Mouse (Mus musculus): ENCODE measurements around the gene Zfp418. TPM values are rescaled to one million over a fixed set of nuclear protein-coding genes. Genes with fewer than 3 reads are reported as not detected.
A peak's percentile ranks its signal among the peaks of the same experiment; 100 is the strongest.
"Not testable (repeated sequence)": the region's sequence is repeated elsewhere in the genome, so short reads cannot be mapped to it uniquely, and the experiment has no call there.

The Zfp418 gene
- polyA plus RNA-seq (2016; fragmentation: Nextera tagmentation; extraction: Ambion mirVana): 0.51 and 0.73 TPM in 2 replicates

DNA sequence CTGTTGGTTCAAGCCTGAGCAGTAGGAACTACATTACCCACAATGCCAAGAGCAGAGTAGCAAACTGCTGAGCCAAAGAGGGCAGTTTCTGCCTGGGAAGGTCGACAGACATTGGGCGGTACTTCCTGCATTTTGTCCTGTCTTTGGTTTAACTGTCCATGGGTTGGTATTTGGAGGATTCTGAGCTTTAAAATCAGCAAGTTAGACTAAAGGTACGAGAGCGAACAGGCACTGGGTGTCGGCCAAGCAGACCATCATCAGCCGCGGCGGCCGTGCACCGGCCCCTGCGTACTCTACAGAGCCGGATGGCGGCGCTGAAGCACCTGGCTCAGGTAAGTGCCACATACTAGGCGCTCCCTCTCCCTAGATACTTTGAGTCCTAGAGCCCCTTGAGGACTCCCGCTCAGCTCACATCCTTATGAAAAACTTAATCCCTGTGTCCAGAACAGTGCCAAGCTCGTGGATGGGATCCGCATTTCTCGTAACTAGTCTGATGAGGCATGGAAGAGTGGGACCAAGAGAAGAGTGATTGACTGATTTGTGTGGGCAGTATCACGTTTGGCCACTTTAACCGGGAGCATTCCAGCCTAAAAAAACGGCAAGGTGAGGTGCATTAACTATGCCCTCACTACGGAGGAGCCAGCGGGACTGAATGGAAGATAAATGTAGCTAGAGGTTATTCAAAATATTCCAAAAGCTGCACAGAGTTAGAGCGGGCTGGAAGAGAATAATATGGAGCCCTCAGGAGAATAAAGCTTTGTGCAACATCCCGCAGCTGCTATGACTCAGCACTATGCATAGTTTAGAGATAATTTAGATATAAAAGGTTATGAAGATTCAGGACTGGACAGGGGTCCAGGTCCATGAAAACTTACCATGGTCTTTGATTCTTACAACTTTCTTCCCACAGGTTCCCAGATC, at the start of gene Zfp418:
Gene Zfp418 (plus strand): TSS at position 104 of the 921 bp plus-strand sequence.
- no peaks in the 10 kb centered on the region; the same call in 1 of the 2 replicates for H3K27me3 ChIP-seq (replicated peaks)
- H3K36me3 ChIP-seq: 0 out of 2 replicates have a peak, but pooled peaks cover 5% of the 10 kb centered on the region
- WGBS (ENCODE audit: insufficient replicate concordance): 3% methylated on average over 26 of the region's 26 CpGs
- H3K4me1 ChIP-seq: peaks cover 8% of the 10 kb centered on the region
- H3K9me3 ChIP-seq (replicated peaks): no peaks in the 10 kb centered on the region
- peak within 1 kb of the TSS; percentile 73 for H3K4me2 ChIP-seq
- H3K4me3 ChIP-seq: peak within 1 kb of the TSS; percentile 68
- ATAC-seq: peak; percentile 86
- H3K27ac ChIP-seq: no peak within 1 kb of the TSS
- H3K9ac ChIP-seq: peak within 1 kb of the TSS; percentile 64

DNA sequence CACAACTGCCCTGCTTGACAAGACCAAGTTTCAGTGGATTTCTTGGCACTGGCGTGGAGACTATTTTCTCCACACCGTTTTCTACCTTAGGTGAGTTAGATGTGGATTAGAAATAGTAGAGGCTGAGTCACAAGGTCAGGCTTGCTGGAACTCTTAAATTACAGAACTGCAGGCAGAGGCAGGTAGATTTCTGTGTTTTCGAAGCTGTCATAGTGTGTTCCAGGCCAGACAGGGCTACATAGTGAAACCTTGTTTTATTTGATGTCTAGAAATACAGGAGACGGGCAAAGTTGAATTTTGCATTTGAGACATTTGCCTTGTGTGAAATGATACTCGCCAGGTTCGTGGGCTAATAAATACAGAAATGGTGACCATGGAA, 49.5 kb upstream of the Zfp418 start:
- 38% methylated on average over 6 of the region's 6 CpGs for WGBS (ENCODE audit: insufficient replicate concordance)
- no peaks in the 10 kb centered on the region for H3K27me3 ChIP-seq (replicated peaks)
- peak overlapping the region; percentile 67 for H3K4me3 ChIP-seq
- peaks cover 31% of the 10 kb centered on the region for H3K36me3 ChIP-seq
- H3K9me3 ChIP-seq (replicated peaks): no peaks in the 10 kb centered on the region
- H3K4me2 ChIP-seq: peak overlapping the region; percentile 72
- peak overlapping the region; percentile 63; the same call in 1 of the 2 replicates for H3K9ac ChIP-seq
- H3K4me1 ChIP-seq: peaks cover 14% of the 10 kb centered on the region
- H3K27ac ChIP-seq: no peak overlapping the region
- ATAC-seq: no peak

DNA sequence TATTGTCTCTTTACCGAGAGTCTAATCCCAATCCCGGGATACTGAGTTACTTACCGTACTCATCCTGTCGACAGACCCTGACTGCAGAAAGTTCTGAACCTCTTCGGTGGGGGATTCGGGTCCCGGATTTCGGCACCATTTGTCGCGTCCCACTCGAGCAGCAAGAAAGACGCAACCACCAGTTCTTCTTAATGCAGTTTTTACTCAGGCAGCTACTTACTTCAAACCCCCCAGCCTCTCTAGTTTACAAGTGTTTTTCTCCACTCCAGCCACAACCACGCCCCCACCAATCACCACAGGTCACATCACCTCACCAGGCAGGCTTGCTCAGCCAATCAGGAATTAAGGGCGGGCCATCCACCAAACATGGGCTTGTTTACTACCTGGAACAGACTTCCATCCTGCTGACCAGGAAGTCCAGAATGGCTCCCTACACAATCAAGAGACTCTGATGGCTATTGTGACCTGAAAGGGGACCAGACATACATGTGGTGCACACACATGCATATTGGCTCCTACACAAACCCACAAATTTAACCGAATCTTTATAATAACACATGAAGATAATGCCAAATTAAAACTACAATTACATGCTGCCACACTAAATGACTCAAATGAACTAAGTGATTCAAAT, 40.5 kb upstream of the Zfp418 start:
- H3K27ac ChIP-seq; H3K9ac ChIP-seq; H3K9me3 ChIP-seq (replicated peaks); H3K4me1 ChIP-seq; H3K4me3 ChIP-seq; H3K36me3 ChIP-seq; H3K27me3 ChIP-seq (replicated peaks); H3K4me2 ChIP-seq; ATAC-seq: not testable (repeated sequence)
- 79% methylated on average over 15 of the region's 15 CpGs for WGBS (ENCODE audit: insufficient replicate concordance)

- Histone ChIP-seq H3K36me3 (no peaks in the 10 kb centered on the region), H3K27me3 (replicated peaks) (no peaks in the 10 kb centered on the region), H3K4me3 (no peak overlapping the region), H3K9me3 (replicated peaks) (no peaks in the 10 kb centered on the region), H3K4me1 (no peaks in the 10 kb centered on the region), H3K9ac (no peak overlapping the region), H3K27ac (no peak overlapping the region), H3K4me2 (no peak overlapping the region)
- WGBS (ENCODE audit: insufficient replicate concordance): 69% methylated on average over 8 of the region's 8 CpGs
- ATAC-seq: no peak
Observed at GRCm38 (mm10) chr7:7132751-7133150, 38.4 kb upstream of the Zfp418 start.

DNA sequence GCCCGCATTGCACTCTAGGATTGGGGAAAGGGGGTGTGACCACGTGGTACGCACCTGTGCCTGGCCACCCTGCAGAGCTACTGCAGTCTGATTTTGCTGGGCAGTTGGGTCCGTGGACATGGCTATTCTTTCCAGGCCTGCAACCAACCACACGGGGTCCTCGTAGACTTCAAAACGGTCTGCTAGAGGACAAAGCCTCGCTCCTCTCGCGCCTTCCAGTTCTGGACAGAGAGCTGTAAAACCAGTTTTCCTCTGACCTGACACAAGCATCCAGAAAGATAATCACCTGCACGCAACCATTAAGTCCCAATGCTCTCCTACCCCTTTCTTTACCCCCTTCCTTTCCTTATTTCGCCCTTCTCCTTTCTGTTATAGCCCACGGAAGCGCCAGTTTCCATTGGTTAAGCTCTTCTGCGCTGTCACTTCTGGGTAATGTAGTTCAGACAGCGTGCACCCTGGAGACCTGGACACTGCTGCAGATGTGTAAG, 34.7 kb upstream of the Zfp418 start, which contains the start of gene Zfp773:
Gene Zfp773 (minus strand): TSS at position 377 of the 488 bp plus-strand sequence.
- H3K9ac ChIP-seq: peak within 1 kb of the TSS; percentile 39; the same call in 1 of the 2 replicates
- H3K9me3 ChIP-seq (replicated peaks): no peaks in the 10 kb centered on the region
- peak; percentile 89 for ATAC-seq
- H3K4me3 ChIP-seq: peak within 1 kb of the TSS; percentile 51
- no peaks in the 10 kb centered on the region for H3K27me3 ChIP-seq (replicated peaks)
- H3K27ac ChIP-seq: no peak within 1 kb of the TSS
- no peaks in the 10 kb centered on the region for H3K36me3 ChIP-seq
- H3K4me1 ChIP-seq: no peaks in the 10 kb centered on the region
- WGBS (ENCODE audit: insufficient replicate concordance): 7% methylated on average over 16 of the region's 16 CpGs
- H3K4me2 ChIP-seq: peak within 1 kb of the TSS; percentile 57

DNA sequence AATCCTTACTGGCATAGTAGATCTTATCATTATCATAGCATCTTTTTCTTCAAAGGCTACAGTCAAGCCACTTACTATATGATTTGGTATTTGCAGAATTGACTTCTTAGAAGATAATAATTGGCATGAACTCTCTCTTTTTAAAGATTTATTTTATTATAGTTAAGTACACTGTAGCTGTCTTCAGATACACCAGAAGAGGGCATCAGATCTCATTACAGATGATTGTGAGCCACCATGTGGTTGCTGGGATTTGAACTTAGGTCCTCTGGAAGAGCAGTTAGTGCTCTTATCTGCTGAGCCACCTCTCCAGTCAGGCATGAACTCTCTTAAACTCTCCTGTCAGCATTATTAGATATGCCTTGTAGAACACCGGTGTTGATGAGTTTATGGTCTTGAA, 26.9 kb upstream of the Zfp418 start:
- 71% methylated on average over 1 of the region's 1 CpGs for WGBS (ENCODE audit: insufficient replicate concordance)
- no peaks in the 10 kb centered on the region for H3K9me3 ChIP-seq (replicated peaks)

DNA sequence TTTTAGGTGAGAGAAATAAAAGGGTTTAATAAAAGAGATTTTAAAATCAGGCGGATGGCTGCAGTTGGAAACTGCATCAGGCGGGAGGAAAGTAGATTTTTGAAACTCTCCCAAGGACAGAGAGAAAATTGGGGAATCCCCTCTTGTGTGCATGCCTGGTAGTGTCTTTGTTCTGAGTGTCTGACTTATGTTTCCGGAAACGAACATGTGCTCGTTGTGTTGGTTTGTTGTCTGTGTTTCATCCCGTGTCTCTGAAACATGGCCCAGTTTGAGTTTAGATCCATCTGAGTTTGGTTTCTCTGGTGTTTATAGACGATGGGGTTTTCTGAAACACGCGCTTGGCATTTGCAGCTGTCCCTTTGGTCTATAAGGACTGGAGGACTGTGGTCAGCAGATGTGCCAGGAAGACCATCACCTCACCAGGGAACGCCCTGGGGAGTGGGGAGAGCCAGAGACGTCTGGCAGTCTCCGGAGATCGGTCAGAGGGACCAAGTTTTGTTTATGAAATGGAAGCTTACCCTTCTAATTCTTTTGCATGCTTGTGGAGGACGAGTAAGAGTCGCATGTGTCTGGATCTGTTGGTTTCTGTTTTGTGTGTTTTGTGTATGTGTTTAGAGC, 25.0 kb upstream of the Zfp418 start:
- Histone ChIP-seq H3K9ac (no peak overlapping the region), H3K9me3 (replicated peaks) (no peaks in the 10 kb centered on the region), H3K4me1 (no peaks in the 10 kb centered on the region), H3K27ac (no peak overlapping the region), H3K36me3 (no peaks in the 10 kb centered on the region), H3K4me3 (no peak overlapping the region), H3K27me3 (replicated peaks) (no peaks in the 10 kb centered on the region), H3K4me2 (no peak overlapping the region)
- WGBS (ENCODE audit: insufficient replicate concordance): 78% methylated on average over 15 of the region's 15 CpGs
- ATAC-seq: no peak

More for the DNA sequence above, 26.9 kb upstream of the Zfp418 start:
- Histone ChIP-seq H3K27ac (no peak overlapping the region), H3K4me3 (no peak overlapping the region), H3K9ac (no peak overlapping the region), H3K4me2 (no peak overlapping the region), H3K36me3 (no peaks in the 10 kb centered on the region), H3K27me3 (replicated peaks) (no peaks in the 10 kb centered on the region), H3K4me1 (no peaks in the 10 kb centered on the region)
- ATAC-seq: no peak

DNA sequence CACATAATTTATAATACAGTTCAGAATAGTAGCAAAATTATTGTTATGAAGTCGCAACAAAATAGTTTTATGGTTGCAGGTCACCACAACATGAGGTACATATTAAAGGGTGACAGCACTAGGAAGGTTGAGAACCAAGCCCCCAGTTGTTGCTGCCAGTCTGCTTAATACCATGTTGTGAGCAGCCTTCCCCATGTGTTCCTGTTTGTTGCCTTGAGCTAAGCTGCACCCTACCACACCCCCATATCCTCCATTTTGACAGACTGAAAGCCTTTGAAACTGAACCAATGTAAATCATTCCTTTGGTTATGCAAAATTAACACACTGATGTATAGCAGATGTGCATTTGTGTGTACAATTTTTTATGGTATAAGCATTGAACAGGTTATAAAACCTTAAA, 14.8 kb downstream of the Zfp418 start:
- H3K4me3 ChIP-seq: no peak overlapping the region
- H3K36me3 ChIP-seq: peaks cover 13% of the 10 kb centered on the region; the same call in 1 of the 2 replicates
- peaks cover 4% of the 10 kb centered on the region; the same call in 1 of the 2 replicates for H3K4me1 ChIP-seq
- H3K27ac ChIP-seq: no peak overlapping the region
- no peaks in the 10 kb centered on the region for H3K27me3 ChIP-seq (replicated peaks)
- no peak for ATAC-seq
- no peak overlapping the region for H3K4me2 ChIP-seq
- 85% methylated on average over 1 of the region's 1 CpGs for WGBS (ENCODE audit: insufficient replicate concordance)
- H3K9ac ChIP-seq: no peak overlapping the region
- H3K9me3 ChIP-seq (replicated peaks): no peaks in the 10 kb centered on the region

DNA sequence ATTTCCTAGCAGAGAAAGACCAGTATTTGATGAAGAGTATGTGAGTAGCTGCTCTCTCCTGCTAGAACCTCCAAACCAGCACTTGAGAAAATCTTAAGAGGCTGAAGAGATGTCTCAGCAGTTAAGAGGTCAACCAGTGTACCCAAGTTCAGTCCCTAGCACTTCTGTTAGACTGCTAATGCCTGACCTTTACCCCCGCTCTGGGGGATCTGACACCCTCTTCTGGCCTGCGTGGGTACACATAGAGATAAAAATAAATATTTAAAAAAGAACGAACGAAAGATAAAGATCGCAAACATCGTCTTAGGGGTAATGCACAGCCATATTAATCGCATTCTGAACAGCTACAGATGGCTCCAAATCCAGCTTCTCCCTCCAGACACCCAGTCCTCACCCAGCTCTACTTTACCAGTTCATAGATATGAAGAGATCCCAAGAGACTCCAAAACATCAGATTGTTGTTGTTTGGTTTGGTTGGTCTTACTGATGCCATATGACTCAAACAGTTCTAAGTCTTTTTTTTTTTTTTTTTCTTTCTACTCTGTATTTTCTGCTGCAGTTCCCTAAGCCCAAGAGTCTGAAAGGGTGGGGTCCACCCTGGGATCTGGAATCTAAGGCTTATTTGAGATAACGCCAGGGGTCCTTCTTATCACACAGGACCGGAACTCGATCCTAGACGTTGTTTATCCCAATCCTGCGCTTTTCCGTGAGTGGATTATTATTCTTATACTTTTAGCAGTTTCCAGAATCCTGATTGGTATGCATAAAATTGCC, 16.5 kb downstream of the Zfp418 start:
- no peak overlapping the region for H3K27ac ChIP-seq
- no peaks in the 10 kb centered on the region for H3K27me3 ChIP-seq (replicated peaks)
- peaks cover 4% of the 10 kb centered on the region; the same call in 1 of the 2 replicates for H3K4me1 ChIP-seq
- H3K36me3 ChIP-seq: peaks cover 2% of the 10 kb centered on the region; the same call in 1 of the 2 replicates
- no peaks in the 10 kb centered on the region for H3K9me3 ChIP-seq (replicated peaks)
- peak; percentile 35; the same call in 1 of the 2 replicates for ATAC-seq
- no peak overlapping the region for H3K9ac ChIP-seq
- peak overlapping the region; percentile 67 for H3K4me2 ChIP-seq
- H3K4me3 ChIP-seq: peak overlapping the region; percentile 62
- WGBS (ENCODE audit: insufficient replicate concordance): 25% methylated on average over 13 of the region's 13 CpGs

DNA sequence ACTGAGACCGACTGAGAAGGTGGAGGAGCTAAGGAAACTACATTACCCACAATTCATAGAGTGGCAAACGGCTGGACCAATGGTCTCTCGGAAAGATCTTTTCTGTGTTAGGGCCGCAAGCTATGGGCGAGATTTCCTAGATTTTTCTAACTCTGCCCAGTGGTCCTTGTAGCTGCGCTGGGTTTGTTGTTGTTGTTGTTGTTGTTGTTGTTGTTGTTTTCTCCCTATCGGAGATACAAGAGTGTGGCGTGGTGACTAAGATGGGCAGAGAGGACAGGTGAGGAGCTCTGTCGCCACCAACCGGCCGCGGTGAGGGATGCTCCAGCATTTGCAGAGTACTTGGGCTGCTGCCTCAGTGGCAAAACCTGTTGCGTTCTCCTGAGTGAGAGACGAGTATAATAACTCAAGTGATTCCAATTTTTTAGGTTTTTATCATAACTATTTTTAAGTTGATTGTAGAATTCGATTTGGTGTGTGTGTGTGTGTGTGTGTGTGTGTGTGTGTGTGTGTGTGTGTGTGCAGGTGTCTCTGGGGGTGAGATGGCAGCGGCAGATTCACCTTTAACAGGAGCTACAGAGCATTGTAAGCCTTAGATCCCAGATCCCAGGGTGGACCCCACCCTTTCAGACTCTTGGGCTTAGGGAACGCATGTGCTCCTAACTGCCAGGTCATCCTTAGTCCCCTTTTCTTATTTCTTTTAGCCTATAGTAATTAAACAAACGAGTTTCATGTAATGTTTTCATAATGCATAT, 17.2 kb downstream of the Zfp418 start:
- peak overlapping the region; percentile 67 for H3K4me2 ChIP-seq
- H3K27ac ChIP-seq: no peak overlapping the region
- WGBS (ENCODE audit: insufficient replicate concordance): 6% methylated on average over 18 of the region's 18 CpGs
- H3K4me3 ChIP-seq: peak overlapping the region; percentile 62
- H3K9me3 ChIP-seq (replicated peaks): no peaks in the 10 kb centered on the region
- no peaks in the 10 kb centered on the region for H3K36me3 ChIP-seq
- H3K27me3 ChIP-seq (replicated peaks): no peaks in the 10 kb centered on the region
- H3K4me1 ChIP-seq: peaks cover 4% of the 10 kb centered on the region; the same call in 1 of the 2 replicates
- H3K9ac ChIP-seq: no peak overlapping the region
- ATAC-seq: peak; percentile 93

Data from liver, embryonic 12.5 days (tissue).